Mouse (Mus musculus): ENCODE data around the gene Vps4b.

The Vps4b gene

GRCm38 (mm10) chr1:106796542-106796924 lies at the start of gene Vps4b:
Gene Vps4b (minus strand): TSS chr1:106796728.
- peak; percentile 90 for DNase-seq

- no peak for DNase-seq
These were observed 32.3 kb upstream of the Vps4b start for GRCm38 (mm10) chr1:106828784-106829183.

- no peak for DNase-seq
These were observed 25.8 kb upstream of the Vps4b start for GRCm38 (mm10) chr1:106822297-106822696.

GRCm38 (mm10) chr1:106818323-106818722 lies 21.8 kb upstream of the Vps4b start:
- DNase-seq = no peak

GRCm38 (mm10) chr1:106816766-106817165 lies 20.2 kb upstream of the Vps4b start:
- DNase-seq = no peak

GRCm38 (mm10) chr1:106815265-106815664 lies 18.7 kb upstream of the Vps4b start:
- DNase-seq = no peak

GRCm38 (mm10) chr1:106814864-106815263 lies 18.3 kb upstream of the Vps4b start:
- no peak for DNase-seq

- DNase-seq = no peak
These were observed 3.4 kb upstream of the Vps4b start for GRCm38 (mm10) chr1:106799931-106800330.

- no peak for DNase-seq
These were observed 2.9 kb upstream of the Vps4b start for GRCm38 (mm10) chr1:106799406-106799805.

- DNase-seq = no peak
These were observed 655 bp upstream of the Vps4b start for GRCm38 (mm10) chr1:106796987-106797779.

- DNase-seq = peak; percentile 69
These were observed 640 bp downstream of the Vps4b start for GRCm38 (mm10) chr1:106795634-106796541.

- DNase-seq = no peak
These were observed 21.6 kb downstream of the Vps4b start for GRCm38 (mm10) chr1:106774896-106775295.

GRCm38 (mm10) chr1:106774092-106774491 lies 22.4 kb downstream of the Vps4b start:
- peak; percentile 31 for DNase-seq

GRCm38 (mm10) chr1:106768773-106769172 lies 27.8 kb downstream of the Vps4b start:
- DNase-seq = no peak

- no peak for DNase-seq
These were observed 30.8 kb downstream of the Vps4b start for GRCm38 (mm10) chr1:106765771-106766170.

- DNase-seq = no peak
These were observed 31.7 kb downstream of the Vps4b start for GRCm38 (mm10) chr1:106764846-106765245.

GRCm38 (mm10) chr1:106764281-106764680 lies 32.2 kb downstream of the Vps4b start:
- DNase-seq = no peak

- DNase-seq = no peak
These were observed 35.8 kb downstream of the Vps4b start for GRCm38 (mm10) chr1:106760750-106761149.

GRCm38 (mm10) chr1:106759572-106760435 lies 36.7 kb downstream of the Vps4b start, which contains the start of gene Kdsr:
Gene Kdsr (minus strand): TSS chr1:106759727.
- DNase-seq = peak; percentile 95

GRCm38 (mm10) chr1:106758734-106759571 lies 37.6 kb downstream of the Vps4b start:
- DNase-seq = peak; percentile 26

GRCm38 (mm10) chr1:106756633-106757032 lies 39.9 kb downstream of the Vps4b start:
- DNase-seq = no peak

- no peak for DNase-seq
These were observed 44.5 kb downstream of the Vps4b start for GRCm38 (mm10) chr1:106752013-106752412.

Data from liver (tissue).